Mouse (Mus musculus): ENCODE measurements around the gene Per2.

The Per2 gene

DNA sequence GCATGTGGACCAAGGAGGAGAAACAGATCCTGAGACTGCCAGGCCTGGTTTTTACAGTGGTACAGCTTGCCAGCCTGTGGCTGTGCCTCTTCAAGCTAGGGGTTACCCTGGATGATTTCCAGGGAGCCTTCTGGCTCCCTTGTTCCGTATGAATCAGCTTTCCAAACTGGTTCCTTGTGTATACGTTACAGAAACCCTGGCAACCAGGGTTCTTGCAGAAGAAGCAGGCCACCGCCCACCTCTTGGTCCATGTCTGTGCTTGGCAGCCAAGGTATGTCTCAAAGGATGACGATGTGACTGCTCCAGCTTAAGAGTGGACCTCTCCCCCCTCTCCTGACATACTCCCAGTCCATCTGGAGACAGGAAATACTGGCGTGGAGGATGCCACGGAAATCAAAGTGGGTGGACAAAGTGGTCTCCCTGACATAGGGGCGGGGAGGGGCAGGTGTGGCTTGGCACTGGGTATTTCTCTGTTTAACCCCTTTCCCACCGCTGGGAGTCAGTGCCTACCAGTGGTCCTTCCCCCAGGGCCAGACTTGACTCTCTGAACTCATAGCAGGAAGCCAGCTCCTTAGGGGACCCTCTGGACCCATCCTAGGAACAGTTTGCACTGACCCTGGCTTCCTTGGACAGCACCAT, 782 bp downstream of the Per2 start:
- DNase-seq (ENCODE audit: low spot score) = no peak

DNA sequence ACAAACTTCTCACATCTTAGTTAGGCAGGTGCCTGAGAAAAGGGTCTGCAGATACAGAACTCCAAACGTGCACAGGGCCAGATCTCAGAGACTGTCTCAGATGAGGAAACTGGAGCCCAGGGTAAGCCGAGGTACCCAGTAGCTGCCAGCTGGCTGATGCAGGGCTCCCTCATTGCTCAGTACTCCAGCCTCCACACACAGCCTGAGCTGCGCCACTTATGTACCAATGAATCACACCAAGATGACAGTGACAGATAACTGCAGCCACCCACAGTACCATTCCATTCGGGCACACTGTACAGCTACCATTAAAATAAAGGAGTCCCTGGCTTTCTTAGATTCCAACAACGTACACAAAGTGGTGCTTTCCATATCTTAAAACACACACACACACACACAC, 1.4 kb downstream of the Per2 start:
- DNase-seq (ENCODE audit: low spot score) = no peak

DNA sequence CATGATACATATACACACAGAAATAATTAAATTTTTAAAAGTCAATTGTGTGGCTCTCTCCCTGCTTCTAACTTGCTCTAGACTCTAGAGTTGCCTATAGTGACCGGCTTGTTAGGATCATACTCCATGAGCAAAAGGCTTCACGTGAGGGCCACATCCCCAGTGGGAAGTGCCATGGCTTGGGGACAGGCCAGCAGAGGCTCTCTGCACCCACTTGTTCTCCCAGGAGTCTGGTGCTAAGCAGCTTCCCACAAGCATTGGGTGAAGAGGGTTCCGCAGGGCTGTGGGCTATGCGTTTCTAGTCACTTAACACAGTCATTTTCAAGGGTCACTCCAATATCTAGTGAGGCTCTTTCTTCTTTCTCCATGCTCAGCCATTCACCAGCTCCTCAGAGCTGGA, 2.0 kb downstream of the Per2 start:
- DNase-seq (ENCODE audit: low spot score) = no peak

- DNase-seq (ENCODE audit: low spot score) = no peak
Measured at GRCm38 (mm10) chr1:91456301-91456801, 2.8 kb downstream of the Per2 start.

DNA sequence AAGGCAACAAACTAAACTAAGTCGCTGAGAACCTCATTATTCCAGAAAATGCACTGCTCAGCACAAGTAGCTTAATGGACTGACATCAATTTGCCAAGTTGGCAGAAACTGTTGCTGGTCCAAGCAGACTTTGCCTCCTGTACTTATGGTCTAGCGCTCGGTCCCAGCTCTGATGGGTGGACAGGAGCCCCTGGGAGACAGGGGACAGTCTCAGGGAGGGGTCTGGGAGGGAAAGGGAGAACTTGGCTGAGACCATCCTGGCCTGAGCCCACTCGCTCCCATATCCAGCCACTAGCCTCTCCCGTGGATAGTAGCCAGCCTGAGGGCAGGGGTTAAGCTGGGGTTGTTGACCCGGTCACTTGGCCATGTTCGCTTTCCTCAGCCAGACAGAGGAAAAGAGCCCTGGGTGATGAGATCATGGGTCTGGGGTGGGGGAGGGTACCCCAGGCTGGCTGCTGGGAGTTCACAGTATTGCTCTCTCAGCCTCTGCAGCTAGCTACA, 3.4 kb downstream of the Per2 start:
- no peak for DNase-seq (ENCODE audit: low spot score)

- no peak for DNase-seq (ENCODE audit: low spot score)
Measured at GRCm38 (mm10) chr1:91454927-91455326, 4.2 kb downstream of the Per2 start.

- no peak for DNase-seq (ENCODE audit: low spot score)
Measured at GRCm38 (mm10) chr1:91454366-91454765, 4.8 kb downstream of the Per2 start.

GRCm38 (mm10) chr1:91453932-91454331, 5.2 kb downstream of the Per2 start:
- DNase-seq (ENCODE audit: low spot score) = no peak

- no peak for DNase-seq (ENCODE audit: low spot score)
Measured at GRCm38 (mm10) chr1:91451547-91452084, 7.5 kb downstream of the Per2 start.

DNA sequence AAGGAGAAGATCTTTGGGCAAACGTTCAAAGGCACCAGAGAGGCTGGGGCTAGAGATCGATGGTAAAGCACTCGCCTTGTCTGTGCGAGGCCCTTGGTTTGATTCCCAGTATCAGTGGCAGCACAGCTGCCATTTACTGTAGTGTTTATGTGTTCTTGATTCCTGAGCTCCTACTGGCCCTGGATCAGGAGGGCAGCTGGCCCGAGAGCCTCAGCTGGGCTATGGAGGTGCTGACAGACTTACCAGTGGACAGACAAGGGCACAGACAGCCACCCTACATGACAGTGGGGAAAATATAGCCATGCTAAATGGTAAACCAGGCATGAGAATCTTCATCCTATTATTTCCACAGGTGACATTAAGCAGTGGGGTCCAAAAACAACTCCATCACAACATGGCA, 8.3 kb downstream of the Per2 start:
- DNase-seq (ENCODE audit: low spot score) = no peak

DNA sequence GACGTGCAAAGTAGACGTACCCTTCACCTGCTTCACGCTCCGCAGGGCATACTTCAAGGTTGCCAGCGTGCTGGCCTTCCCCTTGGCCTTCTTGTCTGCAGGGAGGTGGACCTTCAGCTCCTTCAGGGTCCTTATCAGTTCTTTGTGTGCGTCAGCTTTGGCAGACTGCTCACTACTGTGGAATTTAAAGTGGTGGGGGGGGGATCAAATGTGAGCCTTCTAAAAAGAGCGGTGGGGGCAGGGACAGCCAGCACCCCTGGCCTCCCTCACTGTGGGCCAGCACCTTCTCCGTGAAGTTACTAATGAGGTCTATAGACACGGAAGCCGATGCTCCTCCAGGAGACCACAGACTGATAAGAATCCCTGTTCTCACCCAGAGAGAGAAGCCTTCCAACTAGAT, 10.4 kb downstream of the Per2 start:
- no peak for DNase-seq (ENCODE audit: low spot score)

- no peak for DNase-seq (ENCODE audit: low spot score)
Measured at GRCm38 (mm10) chr1:91446511-91446910, 12.6 kb downstream of the Per2 start.

DNA sequence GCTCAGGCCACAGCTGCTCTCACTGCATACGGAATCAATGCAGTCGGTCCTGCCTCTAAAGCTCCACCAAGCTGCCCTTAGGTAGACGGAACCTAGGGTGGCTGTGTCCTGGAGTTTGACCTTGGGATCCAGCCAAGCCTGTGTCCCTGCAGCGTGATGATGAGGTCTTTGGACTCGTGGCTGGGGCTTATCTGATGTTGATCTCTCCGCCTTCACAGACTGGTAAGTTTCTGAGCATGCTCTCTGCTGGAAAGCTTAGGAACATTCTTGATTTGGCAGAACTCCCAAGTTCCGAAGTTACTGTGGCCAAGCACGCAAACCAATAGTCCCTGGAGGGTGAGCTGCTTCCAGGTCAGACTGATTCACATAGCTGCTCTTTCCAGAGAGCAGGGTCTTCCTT, 13.1 kb downstream of the Per2 start:
- no peak for DNase-seq (ENCODE audit: low spot score)

GRCm38 (mm10) chr1:91444841-91445830, 14.0 kb downstream of the Per2 start:
- no peak for DNase-seq (ENCODE audit: low spot score)

DNA sequence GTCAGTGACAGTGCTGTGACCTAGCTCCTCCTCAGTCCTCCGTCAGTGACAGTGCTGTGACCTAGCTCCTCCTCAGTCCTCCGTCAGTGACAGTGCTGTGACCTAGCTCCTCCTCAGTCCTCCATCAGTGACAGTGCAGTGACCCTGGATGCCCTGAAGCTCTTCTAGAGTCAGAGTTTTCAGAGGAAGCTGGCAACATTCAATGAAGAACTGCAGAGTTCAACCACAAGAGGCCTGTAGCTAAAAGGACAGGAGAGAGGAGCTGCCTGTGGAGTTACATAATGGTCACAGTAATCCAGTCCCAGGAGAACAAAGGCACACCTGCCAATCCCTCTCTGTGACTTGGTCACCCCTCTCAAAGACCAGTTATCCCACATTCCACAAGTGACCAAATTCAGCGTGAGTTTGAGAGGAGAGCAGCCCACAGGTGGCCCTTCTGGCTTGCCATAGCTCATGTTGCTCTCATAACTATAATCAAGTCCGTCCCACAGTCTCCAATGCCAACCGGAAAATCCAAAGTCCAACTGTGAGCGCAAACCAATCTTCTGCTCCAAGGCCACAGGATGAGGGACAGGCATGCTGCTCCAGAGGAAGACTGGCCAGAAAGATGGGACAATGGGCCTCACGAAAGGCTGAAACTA, 16.7 kb downstream of the Per2 start:
- no peak for DNase-seq (ENCODE audit: low spot score)

DNA sequence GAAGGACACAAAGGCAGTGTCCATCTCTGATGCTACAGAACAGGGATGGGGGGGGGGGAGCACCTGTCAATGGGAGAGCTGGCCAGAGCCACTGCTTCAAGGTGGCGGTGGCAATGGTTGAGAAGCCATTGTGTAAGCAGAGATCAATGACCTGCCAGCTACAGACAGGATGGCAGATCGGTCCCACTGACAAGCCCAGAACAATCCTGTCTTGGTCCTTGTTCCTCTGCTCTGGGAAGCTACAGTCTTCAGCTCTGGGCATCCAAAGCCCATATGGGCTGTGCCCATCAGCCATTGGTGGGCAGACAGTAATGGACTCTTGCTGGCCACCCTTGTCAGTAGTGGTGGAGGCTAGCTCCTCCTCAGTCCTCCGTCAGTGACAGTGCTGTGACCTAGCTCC, 17.3 kb downstream of the Per2 start:
- DNase-seq (ENCODE audit: low spot score) = no peak

GRCm38 (mm10) chr1:91439776-91440175, 19.3 kb downstream of the Per2 start:
- DNase-seq (ENCODE audit: low spot score) = no peak

DNA sequence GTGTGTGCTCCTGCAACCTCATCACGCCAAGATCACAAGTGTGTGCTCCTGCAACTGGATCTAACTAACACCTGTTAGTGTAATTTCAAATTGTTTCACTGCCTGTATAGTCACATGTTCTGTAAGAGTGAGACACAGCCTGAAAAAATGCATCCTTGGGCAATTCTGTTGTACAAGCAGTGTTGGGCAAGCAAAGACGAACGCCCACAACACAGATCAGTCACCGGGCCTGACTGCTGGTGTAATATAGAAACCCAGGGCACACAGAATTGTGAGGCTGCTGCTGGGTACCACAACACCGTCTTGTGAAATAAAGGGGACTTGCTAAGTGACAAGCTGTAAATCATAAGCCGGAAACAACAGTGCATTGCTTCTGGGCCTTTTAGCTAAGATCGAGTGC, 21.6 kb downstream of the Per2 start:
- no peak for DNase-seq (ENCODE audit: low spot score)

- no peak for DNase-seq (ENCODE audit: low spot score)
Measured at GRCm38 (mm10) chr1:91437083-91437400, 22.1 kb downstream of the Per2 start.

DNA sequence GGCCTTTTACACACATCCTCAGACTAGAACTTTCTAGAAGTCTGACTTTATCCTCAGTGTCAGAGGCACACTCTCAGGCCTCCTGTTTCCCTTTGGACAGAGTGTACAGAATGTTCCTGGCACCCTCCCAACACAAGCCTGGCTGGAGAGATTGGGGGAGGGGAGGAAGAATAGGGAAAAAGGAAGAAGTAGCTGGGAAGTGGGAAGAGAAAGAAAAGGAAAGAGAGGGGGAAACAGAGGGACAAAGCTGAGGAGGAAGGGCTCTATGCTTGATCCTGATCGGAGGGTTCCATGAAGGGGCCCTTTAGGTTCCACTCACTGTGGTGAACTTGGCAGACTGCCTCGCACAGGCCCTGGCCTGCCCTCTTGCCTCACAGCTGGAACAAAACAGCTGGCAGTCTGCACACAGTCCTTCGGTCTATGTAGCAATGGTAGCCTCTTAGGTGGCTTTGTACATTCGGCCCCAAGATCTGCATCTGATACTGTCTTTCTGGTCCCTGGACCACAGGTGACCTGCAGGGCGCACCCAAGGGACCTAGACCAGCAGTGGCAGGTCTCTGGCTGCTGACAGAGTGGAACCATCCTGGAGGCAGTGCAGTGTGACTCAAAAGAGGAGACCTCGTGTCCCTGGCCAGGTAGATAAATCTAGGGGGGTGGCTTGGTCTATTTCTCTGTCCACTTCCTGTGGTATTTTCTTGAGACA, 22.6 kb downstream of the Per2 start:
- peak; percentile 41 for DNase-seq (ENCODE audit: low spot score)

- DNase-seq (ENCODE audit: low spot score) = no peak
Measured at GRCm38 (mm10) chr1:91435606-91436130, 23.5 kb downstream of the Per2 start.

DNA sequence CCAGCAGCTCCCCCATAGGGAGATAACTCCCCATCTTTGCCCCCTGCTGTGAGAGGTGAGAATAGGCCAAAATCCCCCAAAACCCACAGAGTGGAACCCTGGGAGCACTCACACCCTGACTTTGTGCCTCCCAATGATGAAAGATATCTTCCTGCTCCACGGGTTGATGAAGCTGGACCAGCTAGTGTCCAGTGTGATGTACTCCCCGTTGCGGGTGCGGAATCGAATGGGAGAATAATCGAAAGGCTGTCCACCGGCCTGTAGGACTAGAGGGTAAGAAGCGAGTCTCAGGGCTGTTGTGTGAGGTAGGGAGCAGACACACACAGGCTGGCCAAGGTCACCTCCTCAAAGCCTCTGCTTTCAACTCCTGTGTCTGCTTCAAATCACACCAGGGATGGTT, 24.2 kb downstream of the Per2 start:
- no peak for DNase-seq (ENCODE audit: low spot score)
